Mouse (Mus musculus): ENCODE results near the gene AC140267.1.

GRCm38 (mm10) chr15:80259406-80260045, 23.9 kb downstream of the AC140267.1 start:
- TF ChIP-seq CTCF (IDR thresholded peaks at IDR 0.05; ENCODE audit: insufficient read depth, low read depth, low read length): no peak
- no peak for TF ChIP-seq POLR2A (IDR thresholded peaks at IDR 0.05; ENCODE audit: insufficient read depth, low read depth, low read length)
